Mouse (Mus musculus): ENCODE measurements around the gene Schip1.

The Schip1 gene

GRCm38 (mm10) chr3:68506769-68507318 is 442.2 kb downstream of the Schip1 start:
- no peak for DNase-seq (ENCODE audit: low spot score in 2 of 2)

- peak in 1 of 2 experiments; percentile 48 for DNase-seq (ENCODE audit: low spot score in 2 of 2)
Measured at GRCm38 (mm10) chr3:68508629-68509028, 444.0 kb downstream of the Schip1 start.

GRCm38 (mm10) chr3:68510872-68511271 is 446.3 kb downstream of the Schip1 start:
- DNase-seq (ENCODE audit: low spot score in 2 of 2), result no peak

GRCm38 (mm10) chr3:68511744-68512143 is 447.1 kb downstream of the Schip1 start:
- no peak for DNase-seq (ENCODE audit: low spot score in 2 of 2)

- no peak for DNase-seq (ENCODE audit: low spot score in 2 of 2)
Measured at GRCm38 (mm10) chr3:68512327-68512726, 447.7 kb downstream of the Schip1 start.

- DNase-seq (ENCODE audit: low spot score in 2 of 2), result peak in 1 of 2 experiments; percentile 14
Measured at GRCm38 (mm10) chr3:68513340-68514119, 448.9 kb downstream of the Schip1 start.

GRCm38 (mm10) chr3:68514120-68514497 is 449.5 kb downstream of the Schip1 start:
- no peak for DNase-seq (ENCODE audit: low spot score in 2 of 2)

GRCm38 (mm10) chr3:68514717-68515116 is 450.1 kb downstream of the Schip1 start:
- no peak for DNase-seq (ENCODE audit: low spot score in 2 of 2)

- DNase-seq (ENCODE audit: low spot score in 2 of 2), result peak; percentile 45 to 62
Measured at GRCm38 (mm10) chr3:68516393-68517081, 451.9 kb downstream of the Schip1 start.

GRCm38 (mm10) chr3:68517236-68517635 is 452.6 kb downstream of the Schip1 start:
- DNase-seq (ENCODE audit: low spot score in 2 of 2), result no peak

- no peak for DNase-seq (ENCODE audit: low spot score in 2 of 2)
Measured at GRCm38 (mm10) chr3:68518041-68518440, 453.4 kb downstream of the Schip1 start.

- DNase-seq (ENCODE audit: low spot score in 2 of 2), result no peak
Measured at GRCm38 (mm10) chr3:68518586-68518985, 454.0 kb downstream of the Schip1 start.

GRCm38 (mm10) chr3:68525361-68525878 is 460.8 kb downstream of the Schip1 start:
- no peak for DNase-seq (ENCODE audit: low spot score in 2 of 2)

- DNase-seq (ENCODE audit: low spot score in 2 of 2), result no peak
Measured at GRCm38 (mm10) chr3:68526416-68526815, 461.8 kb downstream of the Schip1 start.

GRCm38 (mm10) chr3:68527182-68527581 is 462.6 kb downstream of the Schip1 start:
- no peak for DNase-seq (ENCODE audit: low spot score in 2 of 2)

GRCm38 (mm10) chr3:68531908-68532307 is 467.3 kb downstream of the Schip1 start:
- no peak for DNase-seq (ENCODE audit: low spot score in 2 of 2)

GRCm38 (mm10) chr3:68534571-68535051 is 470.0 kb downstream of the Schip1 start:
- no peak for DNase-seq (ENCODE audit: low spot score in 2 of 2)

- no peak for DNase-seq (ENCODE audit: low spot score in 2 of 2)
Measured at GRCm38 (mm10) chr3:68535160-68535728, 470.6 kb downstream of the Schip1 start.

- no peak for DNase-seq (ENCODE audit: low spot score in 2 of 2)
Measured at GRCm38 (mm10) chr3:68536071-68536470, 471.5 kb downstream of the Schip1 start.

- DNase-seq (ENCODE audit: low spot score in 2 of 2), result no peak
Measured at GRCm38 (mm10) chr3:68541688-68542087, 477.1 kb downstream of the Schip1 start.

- DNase-seq (ENCODE audit: low spot score in 2 of 2), result peak; percentile 55 to 62
Measured at GRCm38 (mm10) chr3:68542944-68543501, 478.4 kb downstream of the Schip1 start.

- no peak for DNase-seq (ENCODE audit: low spot score in 2 of 2)
Measured at GRCm38 (mm10) chr3:68544811-68545210, 480.2 kb downstream of the Schip1 start.

All from right cerebral cortex, postnatal 10 days (tissue).